Mouse (Mus musculus) mouse embryonic stem cell (cell line): ENCODE results near the gene V1rd19.

Experiments used
- in situ Hi-C, 2 experiments: fragments of 300-500 bp; cut with MboI; formaldehyde crosslinking; loops; 1 replicate in 1 of 2; 3 replicates in 1 of 2; pipeline ENCODE4 v1.14.3; 2019 to 2020; ENCODE audit warnings: low sequenced_read_pairs in 2 of 2, low pct_unique_long_range_greater_than_20kb in 1 of 2, mixed read lengths in 1 of 2; ENCODE audit not compliant: unreplicated experiment in 1 of 2

The V1rd19 gene

GRCm38 (mm10) chr7:24001391-24001790, at the start of gene V1rd19:
TSS of gene V1rd19 (plus strand) at chr7:24001691.
- in situ Hi-C loops: no loop called here

DNA sequence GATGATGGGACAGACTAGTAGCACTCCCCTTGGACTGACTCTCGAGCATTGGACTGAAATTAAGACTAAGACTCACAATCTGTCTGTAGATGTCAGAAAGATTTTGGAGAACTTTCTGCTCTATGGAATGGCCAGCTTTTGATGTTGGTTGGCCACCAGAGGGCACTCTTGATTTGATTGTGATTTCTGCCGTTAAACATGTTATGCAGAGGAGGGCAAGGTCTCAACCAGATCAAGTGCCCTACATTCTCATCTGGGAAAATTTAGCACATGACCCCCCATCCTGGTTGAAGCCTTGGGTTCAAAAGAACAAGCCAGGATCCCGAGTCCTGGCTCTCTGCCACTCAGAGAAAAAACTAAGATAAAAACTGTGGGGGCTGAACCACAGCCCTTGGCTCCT, 33.4 kb upstream of the V1rd19 start:
- in situ Hi-C loops: loop anchor here in 1 of 2 experiments (25.0 kb wide), 2 partner anchors 94 to 319 kb away; partner anchors contain the start of gene Vmn1r183

GRCm38 (mm10) chr7:23974315-23974714, 27.2 kb upstream of the V1rd19 start, which contains the start of gene Vmn1r181:
TSS of gene Vmn1r181 (plus strand) at chr7:23974615.
- in situ Hi-C loops: loop anchor here in 1 of 2 experiments (25.0 kb wide), 2 partner anchors 88 to 313 kb away; partner anchors contain the start of gene Vmn1r183

- in situ Hi-C loops: loop anchor here in 1 of 2 experiments (25.0 kb wide), 1 partner anchor 90 kb away; the partner anchor contains the start of genes Vmn1r180 and Vmn1r181
These were observed 51.3 kb downstream of the V1rd19 start, which contains the start of gene Vmn1r183 for GRCm38 (mm10) chr7:24052660-24053304. TSS of gene Vmn1r183 (plus strand) at chr7:24053254.
